Mouse (Mus musculus) ES-Bruce4 (cell line): ENCODE results near the gene Crtam.

Source experiments
- CTCF ChIP-seq: IDR thresholded peaks from one replicate; pipeline ENCODE4 v1.8.1; 2011; ENCODE audit warnings: low read depth, low read length
- POLR2A ChIP-seq: IDR thresholded peaks from one replicate; pipeline ENCODE4 v1.8.1; 2011; ENCODE audit warnings: low read length; ENCODE audit not compliant: insufficient read depth

- TF ChIP-seq CTCF (no peak), POLR2A (no peak)
Measured at GRCm38 (mm10) chr9:40983758-40984157, 20.7 kb downstream of the Crtam start.
